7 mouse cellular contexts compared by ENCODE assay signal in the genomic region with DNA sequence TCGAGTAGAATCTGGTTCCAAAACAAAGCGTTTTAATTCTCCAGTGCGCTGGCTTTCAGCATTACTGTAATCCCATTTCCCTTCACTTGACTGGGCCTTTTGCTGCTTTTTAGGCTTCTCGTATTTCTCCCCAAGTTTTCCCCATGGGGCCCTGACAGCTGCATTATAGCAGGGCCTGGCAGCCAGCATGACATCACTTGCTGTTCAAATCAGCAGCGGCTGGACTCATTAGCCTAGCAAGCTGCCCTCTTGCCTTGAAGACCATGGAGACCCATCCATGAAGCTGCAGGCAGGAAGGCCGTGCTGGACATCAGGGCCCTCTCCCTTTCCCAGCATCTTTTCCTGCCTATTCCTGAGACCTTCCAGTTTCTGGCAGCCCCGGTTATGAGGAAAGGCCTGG.
DNase-seq lines count a peak whose midpoint lies in the region; ATAC-seq and TF ChIP-seq lines count a peak whose summit lies in the region.

No protein-coding gene starts in this region.

- DNase-seq in liver = peak; percentile 5
- DNase-seq in forebrain, embryonic 11.5 days (ENCODE audit: low spot score) = peak; percentile 86
- DNase-seq in hindbrain, postnatal 0 days (ENCODE audit: low spot score) = peak; percentile 80
- DNase-seq in left cerebral cortex, postnatal 36 days (ENCODE audit: low spot score in 2 of 2) = no peak

- no peak overlapping the region for H3K27ac ChIP-seq in liver, embryonic 12.5 days
- H3K27ac ChIP-seq in forebrain, embryonic 11.5 days (ENCODE audit: low read depth, low read length) = peak overlapping the region; percentile 89
- no peak overlapping the region for H3K27ac ChIP-seq in hindbrain, postnatal 0 days
- no peak overlapping the region for H3K27ac ChIP-seq in neural tube, embryonic 15.5 days (replicated peaks)

- 64% methylated on average over 7 of the region's 7 CpGs for WGBS in liver, embryonic 12.5 days (ENCODE audit: insufficient replicate concordance)
- WGBS in forebrain, embryonic 11.5 days = 9% methylated on average over 7 of the region's 7 CpGs
- 26% methylated on average over 7 of the region's 7 CpGs for WGBS in hindbrain, postnatal 0 days
- WGBS in neural tube, embryonic 15.5 days = 26% methylated on average over 7 of the region's 7 CpGs

- H3K4me2 ChIP-seq in liver, embryonic 12.5 days = no peak overlapping the region
- H3K4me2 ChIP-seq in forebrain, embryonic 11.5 days (ENCODE audit: low read depth, low read length, severe bottlenecking) = peak overlapping the region; percentile 22
- H3K4me2 ChIP-seq in hindbrain, postnatal 0 days (ENCODE audit: low read depth, low read length) = no peak overlapping the region
- H3K4me2 ChIP-seq in neural tube, embryonic 15.5 days = no peak overlapping the region

- intact Hi-C loops in left cerebral cortex, postnatal 36 days (cut with DNase I) = no loop called here

- H3K9me3 ChIP-seq in liver, embryonic 12.5 days (replicated peaks) = no peaks in the 10 kb centered on the region
- H3K9me3 ChIP-seq in forebrain, embryonic 11.5 days (ENCODE audit: control insufficient read depth, low read length) = no peaks in the 10 kb centered on the region
- H3K9me3 ChIP-seq in hindbrain, postnatal 0 days (ENCODE audit: low read length) = no peaks in the 10 kb centered on the region
- H3K9me3 ChIP-seq in neural tube, embryonic 15.5 days (replicated peaks) = no peaks in the 10 kb centered on the region

- H3K4me3 ChIP-seq in liver, embryonic 12.5 days = no peak overlapping the region
- H3K4me3 ChIP-seq in forebrain, embryonic 11.5 days (ENCODE audit: low read depth, low read length) = no peak overlapping the region
- no peak overlapping the region for H3K4me3 ChIP-seq in hindbrain, postnatal 0 days (ENCODE audit: low read length)
- no peak overlapping the region for H3K4me3 ChIP-seq in neural tube, embryonic 15.5 days (replicated peaks)

- H3K36me3 ChIP-seq in liver, embryonic 12.5 days = no peaks in the 10 kb centered on the region
- no peaks in the 10 kb centered on the region for H3K36me3 ChIP-seq in forebrain, embryonic 11.5 days (ENCODE audit: control insufficient read depth, insufficient read depth, low read length)
- H3K36me3 ChIP-seq in hindbrain, postnatal 0 days (ENCODE audit: insufficient read depth, low read length) = no peaks in the 10 kb centered on the region
- no peaks in the 10 kb centered on the region for H3K36me3 ChIP-seq in neural tube, embryonic 15.5 days

- H3K27me3 ChIP-seq in liver, embryonic 12.5 days (replicated peaks) = no peaks in the 10 kb centered on the region
- H3K27me3 ChIP-seq in forebrain, embryonic 11.5 days (ENCODE audit: control insufficient read depth, insufficient read depth, low read length) = no peaks in the 10 kb centered on the region; the same call in 1 of the 2 replicates
- no peaks in the 10 kb centered on the region for H3K27me3 ChIP-seq in hindbrain, postnatal 0 days (ENCODE audit: insufficient read depth, low read length)
- H3K27me3 ChIP-seq in neural tube, embryonic 15.5 days (replicated peaks) = no peaks in the 10 kb centered on the region

- no peak for ATAC-seq in liver, embryonic 12.5 days
- peak; percentile 76 for ATAC-seq in forebrain, embryonic 11.5 days (replicated peaks; ENCODE audit: low FRiP score)
- peak; percentile 46; the same call in 1 of the 2 replicates for ATAC-seq in hindbrain, postnatal 0 days
- 0 out of 2 replicates have a peak, but pooled peaks have one; percentile 35 for ATAC-seq in neural tube, embryonic 15.5 days (ENCODE audit: low FRiP score)
- ATAC-seq in monocyte, adult 5-6 weeks (replicated peaks; ENCODE audit: insufficient number of reproducible peaks, low FRiP score, low TSS enrichment, poor library complexity, severe bottlenecking) = no peak

- H3K4me1 ChIP-seq in liver, embryonic 12.5 days = no peaks in the 10 kb centered on the region
- peaks cover 10% of the 10 kb centered on the region for H3K4me1 ChIP-seq in forebrain, embryonic 11.5 days (replicated peaks; ENCODE audit: control insufficient read depth, insufficient read depth, low read length)
- H3K4me1 ChIP-seq in hindbrain, postnatal 0 days (ENCODE audit: insufficient read depth, low read length) = 0 out of 2 replicates have a peak, but pooled peaks cover 13% of the 10 kb centered on the region
- H3K4me1 ChIP-seq in neural tube, embryonic 15.5 days = peaks cover 21% of the 10 kb centered on the region

- H3K9ac ChIP-seq in liver, embryonic 12.5 days = no peak overlapping the region
- H3K9ac ChIP-seq in forebrain, embryonic 11.5 days (ENCODE audit: low read length) = peak overlapping the region; percentile 25; the same call in 1 of the 2 replicates
- no peak overlapping the region for H3K9ac ChIP-seq in hindbrain, postnatal 0 days (replicated peaks; ENCODE audit: low read length)
- no peak overlapping the region for H3K9ac ChIP-seq in neural tube, embryonic 15.5 days (replicated peaks)

- no peak for TF ChIP-seq CTCF in hindbrain, postnatal 0 days (IDR thresholded peaks at IDR 0.05; ENCODE audit: low read depth)

Comparison
In these comparisons a context has a peak if more than half of its experiments do, and no peak if none do; other contexts are left out.
1. DNase-seq: peak in liver (single experiment), forebrain, embryonic 11.5 days (single experiment) and hindbrain, postnatal 0 days (single experiment); none in left cerebral cortex, postnatal 36 days (0 of 2).
2. ATAC-seq: peak in forebrain, embryonic 11.5 days (single experiment), hindbrain, postnatal 0 days (single experiment) and neural tube, embryonic 15.5 days (single experiment); none in liver, embryonic 12.5 days (single experiment) and monocyte, adult 5-6 weeks (single experiment).